Mouse (Mus musculus): ENCODE data around the gene Vmn1r85. TPM values are rescaled to one million over a fixed set of nuclear protein-coding genes. Genes with fewer than 3 reads are reported as not detected.
A peak's percentile ranks its signal among the peaks of the same experiment; 100 is the strongest.

Gene Vmn1r85
- polyA plus RNA-seq, 1 experiment from 2014 or later = not detected

DNA sequence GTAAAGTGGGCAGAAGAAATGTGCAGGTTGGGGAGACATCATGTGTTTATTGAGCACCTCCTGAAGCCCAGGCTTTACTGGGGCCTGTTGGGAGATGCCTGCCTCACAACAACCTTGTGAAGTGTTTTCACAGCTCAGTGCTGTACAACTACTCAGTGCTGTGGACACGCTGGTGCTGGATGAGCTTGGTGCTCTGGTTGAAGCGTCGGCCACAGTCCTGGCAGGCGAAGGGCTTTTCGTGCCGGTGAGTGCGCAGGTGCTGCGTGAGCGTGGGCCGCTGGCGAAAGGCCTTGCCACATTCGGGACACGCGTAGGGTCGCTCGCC, 51.9 kb downstream of the Vmn1r85 start:
- Histone ChIP-seq H3K36me3 (ENCODE audit: control insufficient read depth, insufficient read depth, low read length) (no peaks in the 10 kb centered on the region), H3K4me1 (ENCODE audit: control insufficient read depth, insufficient read depth, low read length) (no peaks in the 10 kb centered on the region; the same call in 1 of the 2 replicates), H3K27ac (replicated peaks; ENCODE audit: low read depth, low read length) (no peak overlapping the region), H3K4me3 (ENCODE audit: low read depth, low read length) (peak overlapping the region; percentile 47), H3K9me3 (ENCODE audit: control insufficient read depth, low read length) (peaks cover 12% of the 10 kb centered on the region; the same call in 1 of the 2 replicates), H3K27me3 (ENCODE audit: control insufficient read depth, insufficient read depth, low read length) (peaks cover 36% of the 10 kb centered on the region), H3K4me2 (ENCODE audit: low read depth, severe bottlenecking) (peak overlapping the region; percentile 88; the same call in 1 of the 2 replicates), H3K9ac (ENCODE audit: low read length) (no peak overlapping the region)
- WGBS = 31% methylated on average over 16 of the region's 16 CpGs
- no peak for DNase-seq (ENCODE audit: low spot score)
- no peak for ATAC-seq (ENCODE audit: insufficient number of reproducible peaks, low FRiP score, low TSS enrichment, low read depth)

DNA sequence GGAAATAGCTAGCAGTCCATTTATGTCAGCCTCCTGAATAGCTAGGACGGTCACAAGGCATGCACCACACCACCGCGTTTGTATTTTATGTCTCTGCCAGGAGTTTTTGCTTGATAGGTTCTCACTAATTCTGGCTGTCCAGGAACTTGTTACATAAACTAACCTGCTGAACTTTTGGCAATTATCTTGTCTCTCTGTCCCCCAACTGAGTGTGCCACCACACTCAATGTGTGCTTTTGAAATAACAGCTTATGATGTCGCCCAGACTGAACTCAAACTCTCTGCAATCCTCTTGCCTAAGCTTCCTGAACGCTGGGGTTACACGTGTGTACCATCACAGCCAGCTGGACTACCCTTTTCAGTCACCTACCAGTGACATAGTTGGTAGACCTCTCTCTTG, 52.5 kb downstream of the Vmn1r85 start:
- H3K9ac ChIP-seq (ENCODE audit: low read length) = no peak overlapping the region
- DNase-seq (ENCODE audit: low spot score) = peak; percentile 21
- peaks cover 12% of the 10 kb centered on the region; the same call in 1 of the 2 replicates for H3K9me3 ChIP-seq (ENCODE audit: control insufficient read depth, low read length)
- no peak overlapping the region for H3K4me3 ChIP-seq (ENCODE audit: low read depth, low read length)
- WGBS = 75% methylated on average over 6 of the region's 6 CpGs
- H3K36me3 ChIP-seq (ENCODE audit: control insufficient read depth, insufficient read depth, low read length) = no peaks in the 10 kb centered on the region
- ATAC-seq (ENCODE audit: insufficient number of reproducible peaks, low FRiP score, low TSS enrichment, low read depth) = no peak
- H3K27ac ChIP-seq (replicated peaks; ENCODE audit: low read depth, low read length) = no peak overlapping the region
- peaks cover 36% of the 10 kb centered on the region for H3K27me3 ChIP-seq (ENCODE audit: control insufficient read depth, insufficient read depth, low read length)
- H3K4me1 ChIP-seq (ENCODE audit: control insufficient read depth, insufficient read depth, low read length) = no peaks in the 10 kb centered on the region; the same call in 1 of the 2 replicates
- no peak overlapping the region for H3K4me2 ChIP-seq (ENCODE audit: low read depth, severe bottlenecking)

DNA sequence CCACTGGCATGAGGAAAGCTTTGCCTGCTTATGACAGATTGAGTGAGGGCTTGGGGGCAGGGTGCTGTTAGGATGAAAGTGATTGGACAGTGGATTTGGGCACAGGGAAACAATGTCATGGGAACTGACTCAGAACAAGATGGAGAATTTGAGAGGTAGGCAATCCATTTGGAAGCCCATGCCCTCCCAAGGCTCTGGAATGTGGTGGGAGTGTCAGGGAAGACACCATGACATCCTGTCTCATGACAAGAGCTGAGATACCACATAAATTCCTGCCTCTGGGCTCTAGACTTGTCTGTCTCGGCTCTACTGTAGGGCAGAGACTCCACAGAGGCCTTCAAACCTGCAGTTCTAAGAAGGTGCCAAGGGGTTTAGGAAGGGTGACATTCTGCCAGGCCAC, 53.7 kb downstream of the Vmn1r85 start:
- Histone ChIP-seq H3K4me3 (ENCODE audit: low read depth, low read length) (no peak overlapping the region), H3K9ac (ENCODE audit: low read length) (no peak overlapping the region), H3K9me3 (ENCODE audit: control insufficient read depth, low read length) (peaks cover 12% of the 10 kb centered on the region; the same call in 1 of the 2 replicates), H3K4me2 (ENCODE audit: low read depth, severe bottlenecking) (no peak overlapping the region), H3K27me3 (ENCODE audit: control insufficient read depth, insufficient read depth, low read length) (peaks cover 36% of the 10 kb centered on the region), H3K4me1 (ENCODE audit: control insufficient read depth, insufficient read depth, low read length) (peaks cover 3% of the 10 kb centered on the region), H3K36me3 (ENCODE audit: control insufficient read depth, insufficient read depth, low read length) (no peaks in the 10 kb centered on the region), H3K27ac (replicated peaks; ENCODE audit: low read depth, low read length) (no peak overlapping the region)
- peak; percentile 18 for DNase-seq (ENCODE audit: low spot score)
- no peak for ATAC-seq (ENCODE audit: insufficient number of reproducible peaks, low FRiP score, low TSS enrichment, low read depth)
- 57% methylated on average over 1 of the region's 1 CpGs for WGBS

DNA sequence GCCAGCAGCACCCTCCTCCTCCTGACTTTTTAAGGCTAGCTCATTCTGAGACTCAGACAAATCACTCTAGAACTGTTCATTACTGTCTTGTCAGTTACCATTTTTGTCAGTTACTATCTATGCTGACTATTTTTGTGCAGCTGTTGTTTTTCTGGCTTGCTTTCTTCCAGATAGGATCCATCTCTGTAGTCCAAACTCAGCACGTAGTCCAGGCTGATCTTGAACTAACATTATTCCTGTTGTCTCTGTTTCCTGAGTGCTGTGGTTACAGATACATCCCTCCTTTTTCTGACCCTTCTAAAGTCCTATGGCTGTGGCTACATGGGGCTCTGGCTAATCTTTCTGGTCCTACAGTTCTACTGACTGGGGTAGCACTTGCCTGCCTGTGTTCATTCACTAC, 55.8 kb downstream of the Vmn1r85 start:
- no peak overlapping the region for H3K27ac ChIP-seq (replicated peaks; ENCODE audit: low read depth, low read length)
- peaks cover 25% of the 10 kb centered on the region for H3K27me3 ChIP-seq (ENCODE audit: control insufficient read depth, insufficient read depth, low read length)
- ATAC-seq (ENCODE audit: insufficient number of reproducible peaks, low FRiP score, low TSS enrichment, low read depth) = no peak
- whole genome bisulfite sequencing = 89% methylated on average over 1 of the region's 1 CpGs
- H3K9me3 ChIP-seq (ENCODE audit: control insufficient read depth, low read length) = peaks cover 12% of the 10 kb centered on the region; the same call in 1 of the 2 replicates
- peak overlapping the region; percentile 74; the same call in 1 of the 2 replicates for H3K4me3 ChIP-seq (ENCODE audit: low read depth, low read length)
- H3K36me3 ChIP-seq (ENCODE audit: control insufficient read depth, insufficient read depth, low read length) = peaks cover 10% of the 10 kb centered on the region; the same call in 1 of the 2 replicates
- DNase-seq (ENCODE audit: low spot score) = no peak
- H3K9ac ChIP-seq (ENCODE audit: low read length) = no peak overlapping the region; the same call in 1 of the 2 replicates
- peak overlapping the region; percentile 79; the same call in 1 of the 2 replicates for H3K4me2 ChIP-seq (ENCODE audit: low read depth, severe bottlenecking)
- peaks cover 7% of the 10 kb centered on the region for H3K4me1 ChIP-seq (ENCODE audit: control insufficient read depth, insufficient read depth, low read length)

DNA sequence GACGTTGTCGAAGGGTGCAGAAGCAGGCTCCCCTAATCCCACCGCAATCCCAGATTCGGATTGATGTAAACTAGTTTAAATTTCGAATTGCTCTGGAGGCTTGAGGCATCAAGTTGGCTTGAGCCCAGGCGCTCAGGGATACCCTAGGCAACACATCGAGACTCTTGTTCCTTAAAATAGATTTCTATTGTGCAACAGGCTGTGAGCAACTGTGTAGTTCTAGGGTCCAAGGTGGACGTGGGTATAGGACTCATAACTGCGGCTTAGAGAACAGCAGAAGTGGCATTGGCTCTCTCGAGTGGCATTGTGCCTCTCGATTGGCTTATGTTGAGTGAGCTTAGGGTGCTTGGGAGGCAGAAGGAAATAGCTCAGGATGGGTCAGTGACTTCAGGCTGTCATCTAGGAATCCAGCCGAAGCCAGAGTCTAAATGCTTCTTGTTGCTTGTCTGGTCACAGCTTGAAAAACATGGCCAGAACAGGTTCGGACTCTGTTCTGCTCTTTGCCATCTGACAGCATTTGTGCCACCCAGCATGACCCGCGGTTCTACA, 56.3 kb downstream of the Vmn1r85 start:
- peaks cover 10% of the 10 kb centered on the region; the same call in 1 of the 2 replicates for H3K9me3 ChIP-seq (ENCODE audit: control insufficient read depth, low read length)
- H3K27ac ChIP-seq (replicated peaks; ENCODE audit: low read depth, low read length) = peak overlapping the region; percentile 93
- H3K9ac ChIP-seq (ENCODE audit: low read length) = peak overlapping the region; percentile 80
- peaks cover 12% of the 10 kb centered on the region for H3K4me1 ChIP-seq (ENCODE audit: control insufficient read depth, insufficient read depth, low read length)
- no peak for DNase-seq (ENCODE audit: low spot score)
- H3K27me3 ChIP-seq (ENCODE audit: control insufficient read depth, insufficient read depth, low read length) = peaks cover 20% of the 10 kb centered on the region
- peak overlapping the region; percentile 79 for H3K4me2 ChIP-seq (ENCODE audit: low read depth, severe bottlenecking)
- no peak for ATAC-seq (ENCODE audit: insufficient number of reproducible peaks, low FRiP score, low TSS enrichment, low read depth)
- 28% methylated on average over 15 of the region's 15 CpGs for WGBS
- peaks cover 10% of the 10 kb centered on the region for H3K36me3 ChIP-seq (ENCODE audit: control insufficient read depth, insufficient read depth, low read length)
- peak overlapping the region; percentile 74 for H3K4me3 ChIP-seq (ENCODE audit: low read depth, low read length)

DNA sequence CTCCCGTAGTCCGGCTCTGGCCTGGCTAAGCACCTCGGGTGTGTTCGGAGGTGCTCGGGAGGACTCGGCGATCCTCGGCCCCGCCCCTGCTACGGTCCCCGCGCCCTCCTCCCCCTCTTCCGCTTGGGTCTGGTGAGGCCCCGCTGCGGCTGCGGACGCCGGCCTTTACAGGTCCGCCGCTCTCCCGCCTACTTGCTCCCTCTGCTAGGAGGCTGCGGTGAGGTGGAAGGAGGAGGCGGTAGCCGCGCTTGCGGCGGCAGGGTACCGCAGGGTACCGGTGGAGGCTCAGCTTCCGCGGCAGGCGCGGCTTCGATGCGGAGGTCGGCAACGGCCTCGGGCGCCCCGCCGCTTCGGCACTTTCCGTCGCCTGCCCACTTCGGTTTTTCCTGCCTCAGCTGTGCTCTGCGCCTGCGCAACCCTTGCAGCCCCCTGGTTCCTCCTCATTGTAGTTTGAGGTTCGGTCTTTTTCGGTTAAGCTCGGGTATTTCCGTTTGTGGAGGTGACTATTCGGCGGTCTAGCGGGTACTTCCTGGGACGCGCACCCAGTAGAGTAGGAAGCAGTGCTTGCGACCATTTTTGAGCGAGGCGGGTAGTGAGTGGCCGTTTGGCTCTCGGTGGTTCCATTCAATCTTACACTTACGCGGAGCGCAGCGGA, 56.9 kb downstream of the Vmn1r85 start, which contains the start of gene Ube2m:
TSS of gene Ube2m (minus strand) at position 375 of the 655 bp plus-strand sequence.
- 0% methylated on average over 62 of the region's 65 CpGs for whole genome bisulfite sequencing
- peak; percentile 89 for ATAC-seq (ENCODE audit: insufficient number of reproducible peaks, low FRiP score, low TSS enrichment, low read depth)
- peaks cover 12% of the 10 kb centered on the region for H3K4me1 ChIP-seq (ENCODE audit: control insufficient read depth, insufficient read depth, low read length)

DNA sequence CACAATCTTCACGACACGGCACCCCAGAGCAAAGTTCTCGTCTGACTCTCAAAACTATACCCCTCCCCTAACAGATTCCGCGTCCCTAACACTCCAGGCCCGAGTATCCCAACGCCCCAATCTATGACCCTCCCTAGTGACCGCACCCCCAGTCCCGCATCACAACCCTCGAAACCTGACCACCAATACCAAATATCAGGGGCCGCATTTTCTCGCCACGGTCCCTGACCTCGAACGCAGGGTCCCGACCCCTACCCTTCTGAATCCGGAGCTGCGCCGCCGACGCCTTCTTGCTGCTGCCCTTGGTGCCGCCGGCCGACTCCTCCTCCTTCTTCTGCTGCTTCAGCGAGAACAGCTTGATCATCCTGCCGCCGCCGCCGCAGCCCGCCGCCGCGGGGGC, 57.6 kb downstream of the Vmn1r85 start:
- H3K36me3 ChIP-seq (ENCODE audit: control insufficient read depth, insufficient read depth, low read length) = peaks cover 11% of the 10 kb centered on the region
- H3K4me3 ChIP-seq (ENCODE audit: low read depth, low read length) = peak overlapping the region; percentile 74
- no peaks in the 10 kb centered on the region for H3K9me3 ChIP-seq (ENCODE audit: control insufficient read depth, low read length)
- peaks cover 7% of the 10 kb centered on the region for H3K27me3 ChIP-seq (ENCODE audit: control insufficient read depth, insufficient read depth, low read length)
- H3K9ac ChIP-seq (ENCODE audit: low read length) = peak overlapping the region; percentile 80
- under 1% methylated on average over 31 of the region's 33 CpGs for WGBS
- ATAC-seq (ENCODE audit: insufficient number of reproducible peaks, low FRiP score, low TSS enrichment, low read depth) (no peak), DNase-seq (ENCODE audit: low spot score) (no peak)
- H3K4me1 ChIP-seq (ENCODE audit: control insufficient read depth, insufficient read depth, low read length) = peaks cover 12% of the 10 kb centered on the region
- H3K4me2 ChIP-seq (ENCODE audit: low read depth, severe bottlenecking) = peak overlapping the region; percentile 79
- peak overlapping the region; percentile 93 for H3K27ac ChIP-seq (replicated peaks; ENCODE audit: low read depth, low read length)

More for the DNA sequence above, 56.9 kb downstream of the Vmn1r85 start, which contains the start of gene Ube2m:
- H3K4me3 ChIP-seq (ENCODE audit: low read depth, low read length) = peak within 1 kb of the TSS; percentile 74
- peaks cover 14% of the 10 kb centered on the region for H3K27me3 ChIP-seq (ENCODE audit: control insufficient read depth, insufficient read depth, low read length)
- peak within 1 kb of the TSS; percentile 79 for H3K4me2 ChIP-seq (ENCODE audit: low read depth, severe bottlenecking)
- DNase-seq (ENCODE audit: low spot score) = peak; percentile 98
- H3K27ac ChIP-seq (replicated peaks; ENCODE audit: low read depth, low read length) = peak within 1 kb of the TSS; percentile 93
- H3K9me3 ChIP-seq (ENCODE audit: control insufficient read depth, low read length) = peaks cover 3% of the 10 kb centered on the region; the same call in 1 of the 2 replicates
- peak within 1 kb of the TSS; percentile 80 for H3K9ac ChIP-seq (ENCODE audit: low read length)
- peaks cover 10% of the 10 kb centered on the region for H3K36me3 ChIP-seq (ENCODE audit: control insufficient read depth, insufficient read depth, low read length)

DNA sequence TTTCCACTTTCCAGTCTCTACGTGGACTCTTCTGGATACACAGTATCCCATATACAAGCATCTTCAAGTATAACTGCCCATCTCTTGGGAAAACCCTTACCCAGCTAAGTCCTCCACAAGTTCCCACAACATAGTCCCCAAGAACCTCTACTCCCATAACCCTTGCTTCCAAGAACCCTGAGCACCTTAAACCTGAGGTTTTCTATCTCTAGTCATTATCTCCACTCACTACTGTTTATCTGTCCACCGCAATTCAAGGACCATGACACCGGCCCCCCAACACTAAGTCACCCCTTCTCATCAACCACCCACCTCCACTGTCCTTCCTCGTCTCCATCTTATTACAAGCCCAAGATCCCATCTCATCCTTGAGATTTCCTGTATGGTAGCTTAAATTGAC, 58.2 kb downstream of the Vmn1r85 start:
- peak overlapping the region; percentile 74 for H3K4me3 ChIP-seq (ENCODE audit: low read depth, low read length)
- peaks cover 12% of the 10 kb centered on the region for H3K4me1 ChIP-seq (ENCODE audit: control insufficient read depth, insufficient read depth, low read length)
- peaks cover 17% of the 10 kb centered on the region for H3K36me3 ChIP-seq (ENCODE audit: control insufficient read depth, insufficient read depth, low read length)
- H3K9ac ChIP-seq (ENCODE audit: low read length) = peak overlapping the region; percentile 80
- no peaks in the 10 kb centered on the region for H3K9me3 ChIP-seq (ENCODE audit: control insufficient read depth, low read length)
- H3K4me2 ChIP-seq (ENCODE audit: low read depth, severe bottlenecking) = peak overlapping the region; percentile 79
- no peak overlapping the region for H3K27ac ChIP-seq (replicated peaks; ENCODE audit: low read depth, low read length)
- ATAC-seq (ENCODE audit: insufficient number of reproducible peaks, low FRiP score, low TSS enrichment, low read depth) = no peak
- WGBS = 45% methylated on average over 4 of the region's 4 CpGs
- H3K27me3 ChIP-seq (ENCODE audit: control insufficient read depth, insufficient read depth, low read length) = peaks cover 4% of the 10 kb centered on the region
- no peak for DNase-seq (ENCODE audit: low spot score)
